9 mouse cellular contexts compared by ENCODE assay signal in genomic region chr4:118991797-118992196, GRCm38 (mm10). TPM values are rescaled to one million over a fixed set of nuclear protein-coding genes. Genes with fewer than 3 reads are reported as not detected.
DNase-seq lines count a peak whose midpoint lies in the region; ATAC-seq and TF ChIP-seq lines count a peak whose summit lies in the region.
"Had no signal": no experiment of that assay in that cellular context is flagged by ENCODE, and none has a peak within 500 bp of the region (broad histone marks: within the 10 kb centered on the region; RNA-seq: fewer than 3 reads in every experiment).

No protein-coding gene starts in this region.

- 34% methylated on average over 4 of the region's 4 CpGs for WGBS in embryonic facial prominence, embryonic 11.5 days
- 40% methylated on average over 4 of the region's 4 CpGs for WGBS in intestine, embryonic 16.5 days

- intact Hi-C loops in gastrocnemius, adult 2 months (cut with DNase I): loop anchor here (5.0 kb wide), 1 partner anchor 344 kb away; no protein-coding TSS in a partner anchor
- intact Hi-C loops in gastrocnemius, postnatal 14 days (cut with DNase I; ENCODE audit: low total_unique reads): no loop called here
- intact Hi-C loops in left cerebral cortex, postnatal 36 days (cut with DNase I): no loop called here

- no peaks in the 10 kb centered on the region; the same call in 1 of the 2 replicates for H3K9me3 ChIP-seq in embryonic facial prominence, embryonic 11.5 days (replicated peaks; ENCODE audit: control insufficient read depth, low read length)
- no peaks in the 10 kb centered on the region for H3K9me3 ChIP-seq in intestine, embryonic 16.5 days (ENCODE audit: control insufficient read depth, low read length)

- no peaks in the 10 kb centered on the region for H3K36me3 ChIP-seq in embryonic facial prominence, embryonic 11.5 days (replicated peaks; ENCODE audit: control insufficient read depth, insufficient read depth, low read depth, low read length)
- no peaks in the 10 kb centered on the region for H3K36me3 ChIP-seq in intestine, embryonic 16.5 days (ENCODE audit: control insufficient read depth, insufficient read depth, low read length)

- DNase-seq in gastrocnemius, adult 2 months: no peak
- DNase-seq in gastrocnemius, postnatal 14 days: no peak
- DNase-seq in right cerebral cortex, postnatal 14 days: peak; percentile 22
- no peak for DNase-seq in right cerebral cortex, adult 18-20 months
- peak; percentile 52 for DNase-seq in embryonic facial prominence, embryonic 11.5 days (ENCODE audit: low spot score)
- DNase-seq in retina, embryonic 14.5 days (ENCODE audit: low spot score): peak; percentile 75
- DNase-seq in left cerebral cortex, postnatal 36 days (ENCODE audit: low spot score in 2 of 2): no peak

- no peak overlapping the region for H3K4me2 ChIP-seq in embryonic facial prominence, embryonic 11.5 days (ENCODE audit: low read depth, low read length)
- no peak overlapping the region for H3K4me2 ChIP-seq in intestine, embryonic 16.5 days (ENCODE audit: low read depth, low read length)

- peak; percentile 43 for TF ChIP-seq CTCF in gastrocnemius, adult 2 months (IDR thresholded peaks at IDR 0.05)

- H3K4me3 ChIP-seq in gastrocnemius, adult 2 months: no peak overlapping the region
- no peak overlapping the region for H3K4me3 ChIP-seq in embryonic facial prominence, embryonic 11.5 days (ENCODE audit: low read depth, low read length)
- no peak overlapping the region for H3K4me3 ChIP-seq in intestine, embryonic 16.5 days (ENCODE audit: low read length)

- ATAC-seq in embryonic facial prominence, embryonic 11.5 days (replicated peaks; ENCODE audit: insufficient number of reproducible peaks, low FRiP score, low TSS enrichment, low read depth): no peak
- ATAC-seq in intestine, embryonic 16.5 days: no peak

- no peak overlapping the region for H3K9ac ChIP-seq in embryonic facial prominence, embryonic 11.5 days (replicated peaks; ENCODE audit: low read length)
- no peak overlapping the region for H3K9ac ChIP-seq in intestine, embryonic 16.5 days (ENCODE audit: low read depth, low read length)

- H3K4me1 ChIP-seq in embryonic facial prominence, embryonic 11.5 days (ENCODE audit: control insufficient read depth, insufficient read depth, low read length): no peaks in the 10 kb centered on the region
- H3K4me1 ChIP-seq in intestine, embryonic 16.5 days (ENCODE audit: control insufficient read depth, insufficient read depth, low read length): no peaks in the 10 kb centered on the region

- H3K27me3 ChIP-seq in embryonic facial prominence, embryonic 11.5 days (ENCODE audit: control insufficient read depth, insufficient read depth, low read length): no peaks in the 10 kb centered on the region
- no peaks in the 10 kb centered on the region for H3K27me3 ChIP-seq in intestine, embryonic 16.5 days (replicated peaks; ENCODE audit: control insufficient read depth, insufficient read depth, low read length)

- H3K27ac ChIP-seq in gastrocnemius, adult 2 months: no peak overlapping the region
- no peak overlapping the region for H3K27ac ChIP-seq in embryonic facial prominence, embryonic 11.5 days (replicated peaks; ENCODE audit: low read depth, low read length)
- H3K27ac ChIP-seq in intestine, embryonic 16.5 days (ENCODE audit: low read length): no peak overlapping the region

RNA-seq across cellular contexts. Expression of gene Lao1, which starts 30.4 kb away (rescaled TPM):
- total RNA-seq in gastrocnemius, adult 2 months (2021): under 1 TPM; 0.28 to 0.64 TPM
- total RNA-seq in gastrocnemius, postnatal 14 days (2021): under 1 TPM; 0.23 to 0.73 TPM
- polyA plus RNA-seq in embryonic facial prominence, embryonic 11.5 days (2014; fragmentation: Nextera tagmentation; extraction: Ambion mirVana): not detected in 2 replicates
- total RNA-seq in left cerebral cortex, postnatal 36 days (2021): under 1 TPM; 0.35 to 0.82 TPM
- polyA plus RNA-seq in intestine, embryonic 16.5 days (2015; fragmentation: Nextera tagmentation; extraction: Ambion mirVana): not detected in 2 replicates

RNA-seq across cellular contexts. Expression of gene Olfr1328, which starts 53.4 kb away (rescaled TPM):
- not detected for total RNA-seq in gastrocnemius, adult 2 months (2021)
- total RNA-seq in gastrocnemius, postnatal 14 days (2021): not detected
- not detected in 2 replicates for polyA plus RNA-seq in embryonic facial prominence, embryonic 11.5 days (2014; fragmentation: Nextera tagmentation; extraction: Ambion mirVana)
- total RNA-seq in left cerebral cortex, postnatal 36 days (2021): not detected
- not detected in 2 replicates for polyA plus RNA-seq in intestine, embryonic 16.5 days (2015; fragmentation: Nextera tagmentation; extraction: Ambion mirVana)
- total RNA-seq: layer of hippocampus, postnatal 10 days had no signal

Comparison
In these comparisons a context has a peak if more than half of its experiments do, and no peak if none do; other contexts are left out.
1. DNase-seq: peak in right cerebral cortex, postnatal 14 days (single experiment), embryonic facial prominence, embryonic 11.5 days (single experiment) and retina, embryonic 14.5 days (single experiment); none in gastrocnemius, adult 2 months (single experiment), gastrocnemius, postnatal 14 days (single experiment), right cerebral cortex, adult 18-20 months (single experiment) and left cerebral cortex, postnatal 36 days (0 of 2).